Mouse (Mus musculus) hindlimb bud, embryonic 11.5 days (tissue): Measurements from ENCODE around the gene Ppfibp1.

ENCODE experiments used
- DNase-seq: peaks from one replicate; pipeline ENCODE4 v3.0.0-alpha.2; 2012; ENCODE audit warnings: low read depth, low spot score; ENCODE audit errors: extremely low spot score

Ppfibp1 gene

GRCm38 (mm10) chr6:146881896-146882770, 6.2 kb upstream of the Ppfibp1 start:
- DNase-seq: no peak

GRCm38 (mm10) chr6:146883426-146883825, 4.9 kb upstream of the Ppfibp1 start:
- no peak for DNase-seq

- no peak for DNase-seq
Measured at GRCm38 (mm10) chr6:146884171-146884570, 4.1 kb upstream of the Ppfibp1 start.

- no peak for DNase-seq
Measured at GRCm38 (mm10) chr6:146884851-146885250, 3.4 kb upstream of the Ppfibp1 start.

GRCm38 (mm10) chr6:146888660-146889490, 588 bp downstream of the Ppfibp1 start:
- no peak for DNase-seq

GRCm38 (mm10) chr6:146890215-146890614, 1.9 kb downstream of the Ppfibp1 start:
- no peak for DNase-seq

- no peak for DNase-seq
Measured at GRCm38 (mm10) chr6:146890633-146891032, 2.3 kb downstream of the Ppfibp1 start.

- no peak for DNase-seq
Measured at GRCm38 (mm10) chr6:146893890-146894289, 5.6 kb downstream of the Ppfibp1 start.

GRCm38 (mm10) chr6:146898709-146899108, 10.4 kb downstream of the Ppfibp1 start:
- DNase-seq: no peak

GRCm38 (mm10) chr6:146899647-146900046, 11.4 kb downstream of the Ppfibp1 start:
- DNase-seq: no peak

GRCm38 (mm10) chr6:146901929-146902328, 13.6 kb downstream of the Ppfibp1 start:
- no peak for DNase-seq

GRCm38 (mm10) chr6:146903632-146904031, 15.3 kb downstream of the Ppfibp1 start:
- no peak for DNase-seq

- no peak for DNase-seq
Measured at GRCm38 (mm10) chr6:146904707-146905106, 16.4 kb downstream of the Ppfibp1 start.

GRCm38 (mm10) chr6:146906000-146906786, 17.9 kb downstream of the Ppfibp1 start:
- no peak for DNase-seq

- DNase-seq: no peak
Measured at GRCm38 (mm10) chr6:146907061-146907794, 18.9 kb downstream of the Ppfibp1 start.

- no peak for DNase-seq
Measured at GRCm38 (mm10) chr6:146907795-146908190, 19.5 kb downstream of the Ppfibp1 start.

GRCm38 (mm10) chr6:146908801-146909200, 20.5 kb downstream of the Ppfibp1 start:
- DNase-seq: no peak

GRCm38 (mm10) chr6:146909725-146910489, 21.6 kb downstream of the Ppfibp1 start:
- DNase-seq: no peak

GRCm38 (mm10) chr6:146910801-146911200, 22.5 kb downstream of the Ppfibp1 start:
- DNase-seq: no peak
